Mouse (Mus musculus): Measurements from ENCODE around the gene Mipol1.

DNA sequence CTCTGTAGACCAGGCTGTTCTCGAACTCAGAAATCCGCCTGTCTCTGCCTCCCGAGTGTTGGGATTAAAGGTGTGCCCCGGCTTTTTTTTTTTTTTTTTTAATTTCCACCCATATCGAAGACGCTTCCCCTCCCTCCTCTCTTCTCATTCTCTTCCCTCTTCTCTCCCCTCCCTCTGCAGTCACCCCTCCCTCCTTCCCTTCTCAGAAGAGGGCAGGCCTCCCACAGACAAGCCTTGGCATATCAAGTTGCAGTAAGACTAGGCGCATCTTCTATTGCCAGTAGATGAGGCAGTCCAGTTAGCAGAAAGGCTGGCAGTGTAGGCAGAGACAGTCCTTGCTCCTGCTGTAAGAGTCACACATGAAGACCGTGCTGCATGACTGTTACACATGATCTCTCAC is 2.5 kb upstream of the Mipol1 start:
- no peak for TF ChIP-seq POLR2A (IDR thresholded peaks at IDR 0.05; ENCODE audit: low read depth, low read length)
- TF ChIP-seq CTCF (conservative IDR thresholded peaks at IDR 0.05; ENCODE audit: insufficient read depth, insufficient read length, low read depth, low read length) = no peak

All from kidney, adult 2 months (tissue).